Mouse (Mus musculus): Measurements from ENCODE around the gene Gm14137.

DNA sequence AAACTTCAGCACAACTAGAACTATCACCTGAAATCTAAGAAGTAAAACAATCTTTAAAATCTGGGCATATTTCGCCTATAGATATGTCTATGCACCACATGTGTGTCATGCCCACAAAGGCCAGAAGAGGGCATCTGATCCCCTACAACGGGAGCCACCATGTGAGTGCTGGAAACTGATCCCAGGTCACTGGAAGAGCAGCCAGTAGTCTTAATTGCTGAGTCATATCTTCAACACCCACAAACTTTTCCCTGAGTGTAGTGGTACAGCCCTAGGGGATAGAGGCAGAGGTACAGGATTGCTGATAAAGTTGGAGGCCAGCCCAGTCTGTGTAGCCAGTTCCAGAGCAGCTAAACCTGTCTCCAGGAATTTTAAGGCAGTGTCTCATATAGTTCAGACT, 29.1 kb upstream of the Gm14137 start:
- no peak for TF ChIP-seq CTCF (IDR thresholded peaks at IDR 0.05; ENCODE audit: control insufficient read depth, insufficient read depth, insufficient read length)
- no peak for TF ChIP-seq FOSL1 (IDR thresholded peaks at IDR 0.05; ENCODE audit: insufficient read depth, low read length, poor library complexity, severe bottlenecking)
- TF ChIP-seq USF1 (IDR thresholded peaks at IDR 0.05; ENCODE audit: low read depth): no peak
- TF ChIP-seq CEBPB (IDR thresholded peaks at IDR 0.05; ENCODE audit: low read depth): no peak
- TF ChIP-seq MAX (IDR thresholded peaks at IDR 0.05): no peak
- TF ChIP-seq MYOG (IDR thresholded peaks at IDR 0.05; ENCODE audit: control insufficient read depth, extremely low read depth, insufficient read length): no peak
- TF ChIP-seq MYOD1 (IDR thresholded peaks at IDR 0.05; ENCODE audit: control insufficient read depth, insufficient read length, low read depth): no peak
